In the genomic region with DNA sequence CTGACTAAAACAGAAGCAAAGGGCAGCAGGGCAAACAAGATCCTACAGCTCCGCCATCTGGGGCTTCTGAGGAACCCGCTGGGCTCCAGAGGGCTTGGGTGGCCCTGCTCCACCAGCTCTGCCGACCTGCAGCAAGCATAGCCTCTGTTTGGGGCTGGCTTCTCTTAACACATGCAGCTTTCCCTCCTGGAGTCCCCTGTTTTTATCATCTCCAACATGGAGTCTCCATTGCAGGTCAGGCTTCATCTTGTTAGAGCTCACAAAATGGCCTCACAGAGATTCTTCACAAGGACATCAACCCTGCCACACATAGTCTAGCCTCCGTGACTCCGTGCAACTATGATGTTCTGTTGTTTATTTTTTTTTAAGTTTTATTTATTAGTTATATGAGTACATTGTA, we compare ENCODE assay signal across 25 mouse cellular contexts. TPM values are rescaled to one million over a fixed set of nuclear protein-coding genes. Genes with fewer than 3 reads are reported as not detected.
DNase-seq lines count a peak whose midpoint lies in the region; ATAC-seq lines count a peak whose summit lies in the region.
"Had no signal": no experiment of that assay in that cellular context is flagged by ENCODE, and none has a peak within 500 bp of the region (broad histone marks: within the 10 kb centered on the region; RNA-seq: fewer than 3 reads in every experiment).

No protein-coding gene starts in this region.

- peaks cover 2% of the 10 kb centered on the region; the same call in 1 of the 2 replicates for H3K4me1 ChIP-seq in forebrain, embryonic 11.5 days (replicated peaks; ENCODE audit: control insufficient read depth, insufficient read depth, low read length)
- peaks cover 9% of the 10 kb centered on the region for H3K4me1 ChIP-seq in forebrain, embryonic 16.5 days (replicated peaks; ENCODE audit: control insufficient read depth, insufficient read depth, low read length)
- peaks cover 12% of the 10 kb centered on the region; the same call in 1 of the 2 replicates for H3K4me1 ChIP-seq in heart, embryonic 10.5 days
- peaks cover 13% of the 10 kb centered on the region for H3K4me1 ChIP-seq in heart, embryonic 12.5 days (replicated peaks)

- H3K4me2 ChIP-seq in forebrain, embryonic 11.5 days (ENCODE audit: low read depth, low read length, severe bottlenecking), result no peak overlapping the region
- H3K4me2 ChIP-seq in forebrain, embryonic 16.5 days (ENCODE audit: low read length), result no peak overlapping the region
- no peak overlapping the region for H3K4me2 ChIP-seq in heart, embryonic 12.5 days
- H3K4me2 ChIP-seq: embryonic facial prominence, embryonic 12.5 days; forebrain, embryonic 12.5 days had no signal

- H3K9me3 ChIP-seq in forebrain, embryonic 11.5 days (ENCODE audit: control insufficient read depth, low read length), result no peaks in the 10 kb centered on the region
- H3K9me3 ChIP-seq in forebrain, embryonic 16.5 days (ENCODE audit: control insufficient read depth, low read length), result no peaks in the 10 kb centered on the region
- H3K9me3 ChIP-seq in heart, embryonic 10.5 days, result no peaks in the 10 kb centered on the region
- H3K9me3 ChIP-seq in heart, embryonic 12.5 days (replicated peaks), result no peaks in the 10 kb centered on the region
- H3K9me3 ChIP-seq: embryonic facial prominence, embryonic 12.5 days; forebrain, embryonic 12.5 days had no signal

- H3K27me3 ChIP-seq in forebrain, embryonic 11.5 days (ENCODE audit: control insufficient read depth, insufficient read depth, low read length), result no peaks in the 10 kb centered on the region
- H3K27me3 ChIP-seq in forebrain, embryonic 16.5 days (replicated peaks; ENCODE audit: control insufficient read depth, insufficient read depth, low read length), result 0 out of 2 replicates have a peak, but pooled peaks cover 2% of the 10 kb centered on the region
- no peaks in the 10 kb centered on the region for H3K27me3 ChIP-seq in heart, embryonic 10.5 days (ENCODE audit: insufficient read depth, poor library complexity, severe bottlenecking)
- no peaks in the 10 kb centered on the region for H3K27me3 ChIP-seq in heart, embryonic 12.5 days (replicated peaks)
- H3K27me3 ChIP-seq: CH12.LX; embryonic facial prominence, embryonic 12.5 days; forebrain, embryonic 12.5 days had no signal

- WGBS in forebrain, embryonic 11.5 days, result 84% methylated on average over 5 of the region's 5 CpGs
- WGBS in forebrain, embryonic 16.5 days, result 85% methylated on average over 5 of the region's 5 CpGs
- WGBS in heart, embryonic 10.5 days, result 84% methylated on average over 5 of the region's 5 CpGs
- 83% methylated on average over 5 of the region's 5 CpGs for WGBS in heart, embryonic 12.5 days

- H3K27ac ChIP-seq in forebrain, embryonic 11.5 days (ENCODE audit: low read depth, low read length), result no peak overlapping the region
- H3K27ac ChIP-seq in forebrain, embryonic 16.5 days (ENCODE audit: low read length), result no peak overlapping the region
- no peak overlapping the region for H3K27ac ChIP-seq in heart, embryonic 10.5 days
- no peak overlapping the region for H3K27ac ChIP-seq in heart, embryonic 12.5 days (ENCODE audit: poor library complexity, severe bottlenecking)
- H3K27ac ChIP-seq: embryonic facial prominence, embryonic 10.5 days; embryonic facial prominence, embryonic 12.5 days; forebrain, embryonic 12.5 days had no signal

- H3K4me3 ChIP-seq in forebrain, embryonic 11.5 days (ENCODE audit: low read depth, low read length), result no peak overlapping the region
- no peak overlapping the region for H3K4me3 ChIP-seq in forebrain, embryonic 16.5 days (replicated peaks; ENCODE audit: low read length)
- no peak overlapping the region for H3K4me3 ChIP-seq in heart, embryonic 10.5 days
- H3K4me3 ChIP-seq in heart, embryonic 12.5 days, result no peak overlapping the region
- H3K4me3 ChIP-seq: embryonic facial prominence, embryonic 10.5 days; embryonic facial prominence, embryonic 12.5 days; forebrain, embryonic 12.5 days had no signal

- no peak overlapping the region for H3K9ac ChIP-seq in forebrain, embryonic 11.5 days (ENCODE audit: low read length)
- H3K9ac ChIP-seq in forebrain, embryonic 16.5 days (replicated peaks; ENCODE audit: low read depth, low read length), result no peak overlapping the region
- H3K9ac ChIP-seq in heart, embryonic 12.5 days, result no peak overlapping the region
- H3K9ac ChIP-seq: embryonic facial prominence, embryonic 12.5 days; forebrain, embryonic 12.5 days; forebrain, postnatal 0 days had no signal

- H3K36me3 ChIP-seq in forebrain, embryonic 11.5 days (ENCODE audit: control insufficient read depth, insufficient read depth, low read length), result no peaks in the 10 kb centered on the region
- H3K36me3 ChIP-seq in forebrain, embryonic 16.5 days (ENCODE audit: control insufficient read depth, insufficient read depth), result no peaks in the 10 kb centered on the region
- 0 out of 2 replicates have a peak, but pooled peaks cover 7% of the 10 kb centered on the region for H3K36me3 ChIP-seq in heart, embryonic 10.5 days
- no peaks in the 10 kb centered on the region for H3K36me3 ChIP-seq in heart, embryonic 12.5 days
- H3K36me3 ChIP-seq: embryonic facial prominence, embryonic 12.5 days; G1E had no signal

- DNase-seq in forebrain, embryonic 11.5 days (ENCODE audit: low spot score), result peak; percentile 49
- peak; percentile 58 for DNase-seq in heart, embryonic 10.5 days (ENCODE audit: low spot score)
- peak; percentile 27 for DNase-seq in testis, postnatal 10 days (ENCODE audit: low spot score)
- no peak for DNase-seq in testis, postnatal 14 days (ENCODE audit: low spot score)
- DNase-seq: adrenal gland, adult 8-10 months; adrenal gland, postnatal 14 days; adrenal gland, postnatal 36 days; B cell, adult 2 months; cerebellum, adult 11-12 months; cerebellum, adult 2 months; cerebellum, adult 9-10 months; cerebellum, postnatal 10 days; cerebellum, postnatal 25 days; forebrain, postnatal 0 days had no signal

- no peak for ATAC-seq in forebrain, embryonic 11.5 days (replicated peaks; ENCODE audit: low FRiP score)
- ATAC-seq in forebrain, embryonic 16.5 days, result no peak
- no peak for ATAC-seq in heart, embryonic 12.5 days (ENCODE audit: insufficient number of reproducible peaks, low FRiP score)
- ATAC-seq: activated CD4-positive, CD25-positive, alpha-beta regulatory T cell, adult 4 months; CD4-positive, CD25-positive, alpha-beta regulatory T cell, adult 4 months; forebrain, embryonic 14.5 days; forebrain, postnatal 0 days; Patski had no signal

RNA-seq across cellular contexts. Expression of a gene that starts 2.5 kb away (rescaled TPM):
- polyA plus RNA-seq in forebrain, embryonic 11.5 days (2014; fragmentation: Nextera tagmentation; extraction: Ambion mirVana), result 155 and 169 TPM in 2 replicates
- 22.7 and 23.2 TPM in 2 replicates for polyA plus RNA-seq in forebrain, embryonic 16.5 days (2015; fragmentation: Nextera tagmentation; extraction: Ambion mirVana)
- polyA plus RNA-seq in heart, embryonic 10.5 days (2016; fragmentation: Nextera tagmentation; extraction: Ambion mirVana), result 117 and 143 TPM in 2 replicates
- polyA plus RNA-seq in heart, embryonic 12.5 days (2016; fragmentation: Nextera tagmentation; extraction: Ambion mirVana), result 85.3 and 92.7 TPM in 2 replicates
